Mouse (Mus musculus) heart, embryonic 14.5 days (tissue): ENCODE measurements around the gene Prdm9. TPM values are rescaled to one million over a fixed set of nuclear protein-coding genes. Genes with fewer than 3 reads are reported as not detected.
A peak's percentile ranks its signal among the peaks of the same experiment; 100 is the strongest.

Experiments used
- ATAC-seq: fragments of 200-750 bp; cut with Nextera tagmentation; 2 replicates; pipeline ENCODE4 v1.8.0; 2017; ENCODE audit warnings: low read depth, moderate TSS enrichment; ENCODE audit not compliant: insufficient number of reproducible peaks, insufficient read depth, low FRiP score
- H3K27ac ChIP-seq, 2 experiments: fragments of 200-500 bp in 1 of 2; fragments of 300-500 bp in 1 of 2; sonication (generic) in 1 of 2; replicated peaks in 1 of 2; 2 replicates each; pipeline ENCODE4 v1.5.1; 2012 to 2014; ENCODE audit warnings: low read depth in 2 of 2, low read length in 2 of 2, control low read depth in 1 of 2, mild to moderate bottlenecking in 1 of 2, mixed read lengths in 1 of 2; ENCODE audit not compliant: control insufficient read depth in 1 of 2, insufficient read depth in 1 of 2
- H3K27me3 ChIP-seq: fragments of 300-500 bp; sonication (generic); 2 replicates; pipeline ENCODE4 v1.6.1; 2014; ENCODE audit warnings: mild to moderate bottlenecking, low read length, control low read depth; ENCODE audit not compliant: control insufficient read depth, insufficient read depth
- H3K36me3 ChIP-seq: fragments of 300-500 bp; sonication (generic); 2 replicates; pipeline ENCODE4 v1.6.1; 2014; ENCODE audit warnings: mild to moderate bottlenecking, control low read depth, low read length, mixed read lengths; ENCODE audit not compliant: control insufficient read depth, insufficient read depth
- H3K4me1 ChIP-seq, 2 experiments: fragments of 200-500 bp in 1 of 2; fragments of 300-500 bp in 1 of 2; sonication (generic) in 1 of 2; 2 replicates each; pipeline ENCODE4 v1.6.1; 2012 to 2014; ENCODE audit warnings: low read length in 2 of 2, control low read depth in 1 of 2, mixed read lengths in 1 of 2; ENCODE audit not compliant: control insufficient read depth in 2 of 2, insufficient read depth in 2 of 2
- H3K4me2 ChIP-seq: fragments of 300-500 bp; sonication (generic); 2 replicates; pipeline ENCODE4 v1.6.1; 2014; ENCODE audit warnings: mild to moderate bottlenecking, low read length
- H3K4me3 ChIP-seq, 2 experiments: fragments of 200-500 bp in 1 of 2; fragments of 300-500 bp in 1 of 2; sonication (generic) in 1 of 2; 2 replicates each; pipeline ENCODE4 v1.5.1; 2012 to 2014; ENCODE audit warnings: low read length in 2 of 2, mild to moderate bottlenecking in 2 of 2, control low read depth in 1 of 2, low read depth in 1 of 2, moderate library complexity in 1 of 2; ENCODE audit not compliant: control insufficient read depth in 1 of 2, insufficient read depth in 1 of 2
- H3K9ac ChIP-seq: fragments of 300-500 bp; sonication (generic); 2 replicates; pipeline ENCODE4 v1.6.1; 2014; ENCODE audit warnings: mild to moderate bottlenecking, low read length
- H3K9me3 ChIP-seq: fragments of 300-500 bp; sonication (generic); 2 replicates; pipeline ENCODE4 v1.6.1; 2016; ENCODE audit warnings: low read length, control low read depth; ENCODE audit not compliant: control insufficient read depth
- WGBS: fragments of 180-500 bp; shearing (Covaris S2); extraction: QIAGEN DNeasy Blood & Tissue Kit; methylation state at CpG from one replicate; pipeline ENCODE4 v1.1.7; 2014; 5-methylcytosine and 5-hydroxymethylcytosine counted together
- polyA plus RNA-seq: library from polyadenylated mRNA; unstranded; fragments of >200 nt; fragmentation: Nextera tagmentation; extraction: Ambion mirVana; gene quantifications from 2 replicates; pipeline ENCODE4 v1.2.1, GENCODE M21; 2014

The Prdm9 gene
- polyA plus RNA-seq, 1 experiment from 2014 or later: 0.78 TPM

DNA sequence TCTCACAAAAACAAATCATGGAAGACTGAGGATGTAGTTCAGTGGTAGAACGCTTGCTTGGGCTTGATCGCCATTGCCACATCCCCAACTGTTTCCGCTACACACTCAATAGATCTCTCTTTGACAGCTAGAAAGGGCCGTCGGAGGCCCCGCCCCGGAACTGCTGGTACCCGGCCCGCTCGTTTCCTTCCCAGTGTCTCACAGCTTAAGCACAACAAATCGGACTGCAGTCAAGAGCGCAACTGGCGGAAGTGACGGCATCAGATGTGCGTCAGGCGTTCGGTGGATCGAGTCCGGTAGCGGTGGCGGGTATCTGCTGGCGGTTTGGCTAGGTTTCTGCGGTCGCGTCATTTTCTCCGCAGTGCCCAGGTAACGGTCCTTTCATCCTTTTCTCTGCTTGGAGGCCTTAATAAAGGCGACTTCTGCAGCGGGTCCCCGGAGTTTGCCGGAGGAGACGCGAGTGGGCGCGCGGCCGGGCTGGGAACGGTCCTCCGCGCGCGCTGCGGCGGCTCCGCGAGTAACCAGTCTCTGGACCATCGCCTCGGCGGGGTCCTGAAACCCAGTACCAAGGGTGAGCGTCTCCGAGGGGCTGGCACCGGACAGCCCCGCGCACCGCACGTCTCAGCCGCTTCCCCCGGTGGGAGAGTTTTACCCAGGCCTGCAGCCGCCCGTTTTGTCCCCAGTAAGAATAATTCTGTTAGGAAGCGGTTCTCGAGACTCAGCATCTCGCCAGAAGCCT lies 64.3 kb downstream of the Prdm9 start, which contains the start of the genes Psmb1 and Tbp:
Gene Psmb1, minus strand, starts transcription at position 96 of the 739 bp plus-strand sequence.
Gene Tbp, plus strand, starts transcription at position 233 of the 739 bp plus-strand sequence.
- Histone ChIP-seq H3K36me3 (peaks cover 30% of the 10 kb centered on the region), H3K27ac (peak within 1 kb of the TSS; percentile 68 to 86), H3K4me1 (peaks cover 0 to 32% of the 10 kb centered on the region in 2 experiments; a peak in 3 of 4 replicates), H3K4me3 (peak within 1 kb of the TSS; percentile 78 to 87), H3K9ac (peak within 1 kb of the TSS; percentile 92), H3K27me3 (no peaks in the 10 kb centered on the region), H3K9me3 (no peaks in the 10 kb centered on the region), H3K4me2 (peak within 1 kb of the TSS; percentile 90)
- ATAC-seq: peak; percentile 86
- WGBS: under 1% methylated on average over 63 of the region's 63 CpGs

DNA sequence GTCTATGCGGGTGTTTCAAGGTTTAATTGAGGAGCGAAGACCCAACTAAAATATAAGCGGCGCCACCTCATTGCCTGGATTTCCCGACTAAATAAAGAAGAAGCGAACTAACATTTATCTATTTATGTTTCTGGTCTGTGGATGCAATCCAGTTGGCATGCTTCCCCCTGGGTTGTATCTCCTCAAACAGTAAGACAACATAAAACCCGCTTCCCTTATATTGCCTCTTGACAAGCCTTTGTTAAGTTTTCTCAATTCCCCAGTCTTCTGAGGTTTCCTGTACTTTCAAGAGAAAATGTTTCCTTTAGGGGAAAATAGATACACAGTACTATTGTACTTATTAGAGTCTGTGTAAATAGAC lies 65.4 kb downstream of the Prdm9 start:
- no peaks in the 10 kb centered on the region for H3K9me3 ChIP-seq
- no peaks in the 10 kb centered on the region for H3K27me3 ChIP-seq
- H3K36me3 ChIP-seq: peaks cover 30% of the 10 kb centered on the region
- H3K4me3 ChIP-seq: peak overlapping the region; percentile 78 to 87; a peak in 3 of 4 replicates
- 32% methylated on average over 7 of the region's 7 CpGs for WGBS
- H3K27ac ChIP-seq: peak overlapping the region; percentile 66 to 86; a peak in 2 of 4 replicates
- H3K4me2 ChIP-seq: peak overlapping the region; percentile 90
- no peak for ATAC-seq
- peak overlapping the region; percentile 88 for H3K9ac ChIP-seq
- H3K4me1 ChIP-seq: peaks cover 0 to 32% of the 10 kb centered on the region in 2 experiments; a peak in 3 of 4 replicates

DNA sequence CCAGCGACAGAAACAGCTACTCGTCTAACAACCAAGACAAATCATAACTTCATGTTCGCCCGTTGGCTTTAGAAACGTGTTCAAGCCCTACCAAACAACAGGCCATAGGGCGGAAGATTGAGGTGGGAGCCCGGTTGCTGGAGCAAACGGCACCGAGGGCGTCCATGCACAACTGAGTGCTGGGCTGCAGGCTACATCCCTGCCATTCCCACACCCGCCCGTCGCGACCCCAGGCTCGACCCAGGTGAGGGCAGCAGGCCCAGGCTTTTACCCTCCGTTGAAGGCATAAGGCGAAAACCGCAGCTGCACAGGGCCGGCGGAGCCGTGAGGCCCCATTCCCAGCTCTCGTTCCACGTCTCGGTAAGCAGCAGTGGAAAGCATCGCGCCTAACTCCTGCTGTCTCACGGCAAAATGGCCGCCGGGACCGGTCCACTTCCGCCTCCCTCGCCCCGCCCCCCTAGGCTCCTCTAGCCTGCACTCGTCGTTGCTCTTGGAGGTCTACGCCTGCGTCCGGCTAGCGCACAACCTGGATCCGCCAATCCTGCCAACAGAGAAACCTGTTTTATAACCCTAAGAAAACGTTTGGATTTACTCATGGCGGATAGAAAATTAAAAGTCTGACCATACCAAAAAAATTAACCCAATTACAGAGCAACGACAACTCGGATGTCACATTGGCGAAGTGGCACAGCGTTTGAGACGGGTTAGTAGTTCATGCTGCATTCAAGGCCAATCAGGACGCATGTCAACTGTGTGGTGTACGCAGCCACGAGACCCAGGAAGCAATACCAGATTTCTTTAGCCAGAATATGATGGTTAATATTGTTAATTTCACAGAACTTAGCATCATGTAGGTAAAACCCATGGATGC lies 66.0 kb downstream of the Prdm9 start:
- peaks cover 0 to 32% of the 10 kb centered on the region in 2 experiments; a peak in 3 of 4 replicates for H3K4me1 ChIP-seq
- peak overlapping the region; percentile 78 to 87 for H3K4me3 ChIP-seq
- peak; percentile 91 for ATAC-seq
- under 1% methylated on average over 50 of the region's 50 CpGs for WGBS
- no peaks in the 10 kb centered on the region for H3K9me3 ChIP-seq
- H3K27me3 ChIP-seq: no peaks in the 10 kb centered on the region
- peak overlapping the region; percentile 90 for H3K4me2 ChIP-seq
- H3K9ac ChIP-seq: peak overlapping the region; percentile 88
- H3K27ac ChIP-seq: peak overlapping the region; percentile 86 to 93
- H3K36me3 ChIP-seq: peaks cover 30% of the 10 kb centered on the region

Other genes starting within 250 kb of the Prdm9 start
- gene Dll1, start 187.5 kb downstream of the Prdm9 start, polyA plus RNA-seq: 4.7 and 4.9 TPM in 2 replicates
- 16.5 and 17.5 TPM in 2 replicates for gene Fam120b, start 168.2 kb downstream of the Prdm9 start, polyA plus RNA-seq
- 211 and 225 TPM in 2 replicates for gene Psmb1, start 64.6 kb downstream of the Prdm9 start, polyA plus RNA-seq
- gene Tbp, start 64.5 kb downstream of the Prdm9 start, polyA plus RNA-seq: 32.1 and 32.3 TPM in 2 replicates
- 26.9 and 31.2 TPM in 2 replicates for gene Pdcd2, start 37.1 kb downstream of the Prdm9 start, polyA plus RNA-seq
- gene Chd1, start 140.6 kb upstream of the Prdm9 start, polyA plus RNA-seq: 18.2 and 21.2 TPM in 2 replicates